Mouse (Mus musculus) testis, postnatal 14 days (tissue): ENCODE measurements around the gene Rnft1.
A peak's percentile ranks its signal among the peaks of the same experiment; 100 is the strongest.
"Not testable (repeated sequence)": the region's sequence is repeated elsewhere in the genome, so short reads cannot be mapped to it uniquely, and the experiment has no call there.

Experiments used
- DNase-seq: peaks from one replicate; pipeline ENCODE4 v3.0.0; 2021; ENCODE audit warnings: low spot score

Rnft1 gene

GRCm38 (mm10) chr11:86519751-86520150 lies 35.3 kb downstream of the Rnft1 start:
- peak; percentile 32 for DNase-seq

- no peak for DNase-seq
These were observed 43.1 kb downstream of the Rnft1 start for GRCm38 (mm10) chr11:86527528-86527927.

- DNase-seq: no peak
These were observed 48.4 kb downstream of the Rnft1 start for GRCm38 (mm10) chr11:86532834-86533233.

GRCm38 (mm10) chr11:86533302-86533701 lies 48.8 kb downstream of the Rnft1 start:
- DNase-seq: not testable (repeated sequence)

GRCm38 (mm10) chr11:86534201-86534910 lies 49.9 kb downstream of the Rnft1 start:
- DNase-seq: no peak

- DNase-seq: no peak
These were observed 54.3 kb downstream of the Rnft1 start for GRCm38 (mm10) chr11:86538786-86539185.

- DNase-seq: no peak
These were observed 55.4 kb downstream of the Rnft1 start for GRCm38 (mm10) chr11:86539716-86540475.

- DNase-seq: no peak
These were observed 56.0 kb downstream of the Rnft1 start for GRCm38 (mm10) chr11:86540476-86540845.

GRCm38 (mm10) chr11:86542851-86543250 lies 58.4 kb downstream of the Rnft1 start:
- no peak for DNase-seq

GRCm38 (mm10) chr11:86543960-86544638 lies 59.6 kb downstream of the Rnft1 start:
- DNase-seq: peak; percentile 80

GRCm38 (mm10) chr11:86544639-86545299 lies 60.3 kb downstream of the Rnft1 start, which contains the start of the genes Rps6kb1 and Tubd1:
Rps6kb1 (minus strand) TSS chr11:86544805.
Tubd1 (plus strand) TSS chr11:86544991.
- peak; percentile 100 for DNase-seq

- no peak for DNase-seq
These were observed 61.1 kb downstream of the Rnft1 start for GRCm38 (mm10) chr11:86545556-86545955.

- DNase-seq: no peak
These were observed 63.0 kb downstream of the Rnft1 start for GRCm38 (mm10) chr11:86547412-86547811.
